Mouse (Mus musculus) heart, postnatal 0 days (tissue): ENCODE data around the gene Ercc1. TPM values are rescaled to one million over a fixed set of nuclear protein-coding genes. Genes with fewer than 3 reads are reported as not detected.
A peak's percentile ranks its signal among the peaks of the same experiment; 100 is the strongest.

Source experiments
- ATAC-seq: fragments of 200-750 bp; cut with Nextera tagmentation; 2 replicates; pipeline ENCODE4 v1.8.0; 2017; ENCODE audit warnings: low read depth, moderate number of reproducible peaks, moderate library complexity; ENCODE audit not compliant: insufficient read depth
- DNase-seq: peaks from one replicate; pipeline ENCODE4 v3.0.0-alpha.2; 2016; ENCODE audit warnings: low spot score
- H3K27ac ChIP-seq: fragments of 300-500 bp; sonication (generic); 2 replicates; pipeline ENCODE4 v1.5.1; 2014; ENCODE audit warnings: low read depth, mild to moderate bottlenecking
- H3K27me3 ChIP-seq: fragments of 300-500 bp; sonication (generic); 2 replicates; pipeline ENCODE4 v1.6.1; 2014; ENCODE audit warnings: low read length, mixed read lengths; ENCODE audit not compliant: control insufficient read depth, insufficient read depth
- H3K36me3 ChIP-seq: fragments of 300-500 bp; sonication (generic); replicated peaks from 2 replicates; pipeline ENCODE4 v1.6.1; 2014; ENCODE audit warnings: low read length, mixed read lengths; ENCODE audit not compliant: control insufficient read depth, insufficient read depth
- H3K4me1 ChIP-seq: fragments of 300-500 bp; sonication (generic); 2 replicates; pipeline ENCODE4 v1.6.1; 2014; ENCODE audit warnings: antibody characterized with exemption; ENCODE audit not compliant: control insufficient read depth, insufficient read depth
- H3K4me2 ChIP-seq: fragments of 300-500 bp; sonication (generic); 2 replicates; pipeline ENCODE4 v1.6.1; 2014; ENCODE audit warnings: low read depth, mild to moderate bottlenecking, low read length, moderate library complexity
- H3K4me3 ChIP-seq: fragments of 300-500 bp; sonication (generic); 2 replicates; pipeline ENCODE4 v1.5.1; 2014; ENCODE audit warnings: low read depth, low read length
- H3K9ac ChIP-seq: fragments of 300-500 bp; sonication (generic); replicated peaks from 2 replicates; pipeline ENCODE4 v1.6.1; 2014; ENCODE audit warnings: low read depth, low read length, mixed read lengths
- H3K9me3 ChIP-seq: fragments of 300-500 bp; sonication (generic); replicated peaks from 2 replicates; pipeline ENCODE4 v1.6.1; 2016; ENCODE audit warnings: low read length; ENCODE audit not compliant: control insufficient read depth
- CTCF ChIP-seq: IDR thresholded peaks from 2 replicates; pipeline ENCODE4 v1.5.1; 2016; ENCODE audit warnings: antibody characterized with exemption, control low read depth, low read depth
- EP300 ChIP-seq: IDR thresholded peaks from 2 replicates; pipeline ENCODE4 v1.6.1; 2016; ENCODE audit warnings: antibody characterized with exemption, low read depth
- WGBS: fragments of 180-500 bp; shearing (Covaris S2); extraction: QIAGEN DNeasy Blood & Tissue Kit; methylation state at CpG from one replicate; pipeline ENCODE4 v1.1.7; 2014; 5-methylcytosine and 5-hydroxymethylcytosine counted together
- polyA plus RNA-seq: library from polyadenylated mRNA; unstranded; fragments of >200 nt; fragmentation: Nextera tagmentation; extraction: Ambion mirVana; gene quantifications from 2 replicates; pipeline ENCODE4 v1.2.1, GENCODE M21; 2015
- total RNA-seq: library from RNA; depleted of rRNA; stranded (reverse); fragments of >200 nt; gene quantifications from 2 replicates; pipeline ENCODE4 v1.2.3, GENCODE M21; 2014; ENCODE audit warnings: low replicate concordance

Ercc1 gene
- total and polyA plus RNA-seq, 2 experiments from 2014 or later: 26.2 to 55.2 TPM

- Histone ChIP-seq H3K4me3 (no peak overlapping the region), H3K9ac (no peak overlapping the region)
Observed at GRCm38 (mm10) chr7:19331910-19332309, 12.7 kb upstream of the Ercc1 start.

GRCm38 (mm10) chr7:19332709-19333352 lies 11.7 kb upstream of the Ercc1 start:
- under 1% methylated on average over 50 of the region's 52 CpGs for WGBS
- H3K9ac ChIP-seq: peak overlapping the region; percentile 57
- H3K4me3 ChIP-seq: peak overlapping the region; percentile 52
- peaks cover 27% of the 10 kb centered on the region for H3K4me1 ChIP-seq
- peak overlapping the region; percentile 68 for H3K27ac ChIP-seq
- H3K36me3 ChIP-seq: no peaks in the 10 kb centered on the region
- ATAC-seq (peak; percentile 81), DNase-seq (peak; percentile 92)
- peak; percentile 82 for TF ChIP-seq EP300
- TF ChIP-seq CTCF: no peak
- H3K27me3 ChIP-seq: no peaks in the 10 kb centered on the region
- H3K9me3 ChIP-seq: no peaks in the 10 kb centered on the region
- peak overlapping the region; percentile 70 for H3K4me2 ChIP-seq

More at GRCm38 (mm10) chr7:19331910-19332309, 12.7 kb upstream of the Ercc1 start:
- Histone ChIP-seq H3K27me3 (no peaks in the 10 kb centered on the region), H3K27ac (no peak overlapping the region), H3K36me3 (no peaks in the 10 kb centered on the region), H3K4me2 (peak overlapping the region; percentile 70; the same call in 1 of the 2 replicates), H3K9me3 (no peaks in the 10 kb centered on the region), H3K4me1 (peaks cover 32% of the 10 kb centered on the region)
- 76% methylated on average over 2 of the region's 2 CpGs for WGBS
- no peak for ATAC-seq
- no peak for DNase-seq
- TF ChIP-seq CTCF: no peak
- no peak for TF ChIP-seq EP300

GRCm38 (mm10) chr7:19335583-19335982 lies 9.0 kb upstream of the Ercc1 start:
- WGBS: 52% methylated on average over 3 of the region's 3 CpGs
- H3K9me3 ChIP-seq: no peaks in the 10 kb centered on the region
- no peak overlapping the region for H3K4me2 ChIP-seq
- H3K4me1 ChIP-seq: peaks cover 26% of the 10 kb centered on the region
- no peaks in the 10 kb centered on the region for H3K36me3 ChIP-seq
- TF ChIP-seq EP300 (no peak), CTCF (no peak)
- DNase-seq (no peak), ATAC-seq (no peak)
- no peak overlapping the region for H3K27ac ChIP-seq
- H3K9ac ChIP-seq: no peak overlapping the region
- H3K27me3 ChIP-seq: no peaks in the 10 kb centered on the region
- no peak overlapping the region for H3K4me3 ChIP-seq

GRCm38 (mm10) chr7:19337122-19337521 lies 7.5 kb upstream of the Ercc1 start:
- no peak overlapping the region for H3K4me2 ChIP-seq
- H3K9ac ChIP-seq: no peak overlapping the region; the same call in 1 of the 2 replicates
- DNase-seq (no peak), ATAC-seq (no peak)
- peaks cover 27% of the 10 kb centered on the region for H3K4me1 ChIP-seq
- TF ChIP-seq CTCF (no peak), EP300 (no peak)
- WGBS: 49% methylated on average over 10 of the region's 10 CpGs
- H3K4me3 ChIP-seq: no peak overlapping the region
- H3K36me3 ChIP-seq: no peaks in the 10 kb centered on the region
- 0 out of 2 replicates have a peak overlapping the region, but pooled peaks have one; percentile 16 for H3K27ac ChIP-seq
- H3K9me3 ChIP-seq: no peaks in the 10 kb centered on the region
- no peaks in the 10 kb centered on the region for H3K27me3 ChIP-seq

GRCm38 (mm10) chr7:19338060-19338459 lies 6.5 kb upstream of the Ercc1 start:
- H3K4me1 ChIP-seq: peaks cover 22% of the 10 kb centered on the region; the same call in 1 of the 2 replicates
- WGBS: 51% methylated on average over 2 of the region's 2 CpGs

More at GRCm38 (mm10) chr7:19338060-19338459, 6.5 kb upstream of the Ercc1 start:
- ATAC-seq: no peak
- Histone ChIP-seq H3K9me3 (no peaks in the 10 kb centered on the region), H3K36me3 (no peaks in the 10 kb centered on the region), H3K4me2 (no peak overlapping the region), H3K4me3 (no peak overlapping the region), H3K27me3 (no peaks in the 10 kb centered on the region), H3K9ac (no peak overlapping the region), H3K27ac (no peak overlapping the region)
- DNase-seq: no peak
- TF ChIP-seq CTCF (no peak), EP300 (no peak)
